7 mouse cellular contexts compared by ENCODE assay signal in genomic region chr4:141792554-141793281, GRCm38 (mm10). TPM values are rescaled to one million over a fixed set of nuclear protein-coding genes. Genes with fewer than 3 reads are reported as not detected.
DNase-seq lines count a peak whose midpoint lies in the region; ATAC-seq lines count a peak whose summit lies in the region.

No protein-coding gene starts in this region.

- WGBS in lung, embryonic 15.5 days = 9% methylated on average over 10 of the region's 10 CpGs
- WGBS in embryonic facial prominence, embryonic 13.5 days = 10% methylated on average over 10 of the region's 10 CpGs
- 8% methylated on average over 10 of the region's 10 CpGs for WGBS in hindbrain, embryonic 15.5 days
- WGBS in midbrain, embryonic 13.5 days = 11% methylated on average over 10 of the region's 10 CpGs

- 0 out of 2 replicates have a peak overlapping the region, but pooled peaks have one; percentile 66 for H3K9ac ChIP-seq in lung, embryonic 15.5 days
- peak overlapping the region; percentile 74 for H3K9ac ChIP-seq in embryonic facial prominence, embryonic 13.5 days
- peak overlapping the region; percentile 67 for H3K9ac ChIP-seq in hindbrain, embryonic 15.5 days
- peak overlapping the region; percentile 79; the same call in 1 of the 2 replicates for H3K9ac ChIP-seq in midbrain, embryonic 13.5 days (replicated peaks)

- peak overlapping the region; percentile 67 for H3K4me3 ChIP-seq in lung, embryonic 15.5 days
- peak overlapping the region; percentile 69 for H3K4me3 ChIP-seq in embryonic facial prominence, embryonic 13.5 days
- peak overlapping the region; percentile 79 for H3K4me3 ChIP-seq in hindbrain, embryonic 15.5 days
- H3K4me3 ChIP-seq in midbrain, embryonic 13.5 days (replicated peaks) = peak overlapping the region; percentile 76

- no peaks in the 10 kb centered on the region for H3K27me3 ChIP-seq in lung, embryonic 15.5 days
- H3K27me3 ChIP-seq in embryonic facial prominence, embryonic 13.5 days = no peaks in the 10 kb centered on the region
- no peaks in the 10 kb centered on the region for H3K27me3 ChIP-seq in hindbrain, embryonic 15.5 days
- H3K27me3 ChIP-seq in midbrain, embryonic 13.5 days = no peaks in the 10 kb centered on the region

- peak overlapping the region; percentile 61 for H3K4me2 ChIP-seq in lung, embryonic 15.5 days
- H3K4me2 ChIP-seq in embryonic facial prominence, embryonic 13.5 days = peak overlapping the region; percentile 61
- H3K4me2 ChIP-seq in hindbrain, embryonic 15.5 days = peak overlapping the region; percentile 61
- H3K4me2 ChIP-seq in midbrain, embryonic 13.5 days (replicated peaks) = peak overlapping the region; percentile 66

- no peak for DNase-seq in lung, postnatal 4 days
- DNase-seq in spleen, postnatal 36 days (ENCODE audit: low spot score in 2 of 2) = no peak
- DNase-seq in spleen, postnatal 14 days (ENCODE audit: low spot score in 2 of 2) = no peak

- no peaks in the 10 kb centered on the region for H3K9me3 ChIP-seq in lung, embryonic 15.5 days
- H3K9me3 ChIP-seq in embryonic facial prominence, embryonic 13.5 days = no peaks in the 10 kb centered on the region
- no peaks in the 10 kb centered on the region for H3K9me3 ChIP-seq in hindbrain, embryonic 15.5 days
- no peaks in the 10 kb centered on the region for H3K9me3 ChIP-seq in midbrain, embryonic 13.5 days

- H3K27ac ChIP-seq in lung, embryonic 15.5 days = peak overlapping the region; percentile 95
- H3K27ac ChIP-seq in embryonic facial prominence, embryonic 13.5 days = peak overlapping the region; percentile 94
- H3K27ac ChIP-seq in hindbrain, embryonic 15.5 days (replicated peaks) = peak overlapping the region; percentile 96
- peak overlapping the region; percentile 93 for H3K27ac ChIP-seq in midbrain, embryonic 13.5 days

- H3K36me3 ChIP-seq in lung, embryonic 15.5 days = no peaks in the 10 kb centered on the region; the same call in 1 of the 2 replicates
- H3K36me3 ChIP-seq in embryonic facial prominence, embryonic 13.5 days = peaks cover 16% of the 10 kb centered on the region
- peaks cover 8% of the 10 kb centered on the region for H3K36me3 ChIP-seq in hindbrain, embryonic 15.5 days
- H3K36me3 ChIP-seq in midbrain, embryonic 13.5 days = peaks cover 15% of the 10 kb centered on the region

- no peak for ATAC-seq in lung, embryonic 15.5 days (ENCODE audit: borderline replicate concordance, extremely low read depth, low FRiP score, low TSS enrichment)
- no peak for ATAC-seq in embryonic facial prominence, embryonic 13.5 days (ENCODE audit: insufficient number of reproducible peaks, insufficient read depth, low FRiP score, low TSS enrichment, low read depth)
- no peak for ATAC-seq in hindbrain, embryonic 15.5 days (ENCODE audit: low FRiP score, low read depth)
- no peak for ATAC-seq in midbrain, embryonic 13.5 days

- H3K4me1 ChIP-seq in lung, embryonic 15.5 days = peaks cover 35% of the 10 kb centered on the region
- H3K4me1 ChIP-seq in embryonic facial prominence, embryonic 13.5 days = peaks cover 26% of the 10 kb centered on the region
- H3K4me1 ChIP-seq in hindbrain, embryonic 15.5 days (replicated peaks) = peaks cover 38% of the 10 kb centered on the region
- H3K4me1 ChIP-seq in midbrain, embryonic 13.5 days (replicated peaks) = peaks cover 39% of the 10 kb centered on the region

RNA-seq across cellular contexts. Expression of gene Casp9, which starts 0.7 kb away (rescaled TPM):
- polyA plus RNA-seq in lung, embryonic 15.5 days (2015; fragmentation: Nextera tagmentation; extraction: Ambion mirVana) = 24.0 and 24.1 TPM in 2 replicates
- polyA plus RNA-seq in embryonic facial prominence, embryonic 13.5 days (2015; fragmentation: Nextera tagmentation; extraction: Ambion mirVana) = 14.2 and 15.1 TPM in 2 replicates
- 20.8 and 23.0 TPM in 2 replicates for polyA plus RNA-seq in hindbrain, embryonic 15.5 days (2015; fragmentation: Nextera tagmentation; extraction: Ambion mirVana)
- 19.1 and 23.2 TPM in 2 replicates for polyA plus RNA-seq in midbrain, embryonic 13.5 days (2015; fragmentation: Nextera tagmentation; extraction: Ambion mirVana)

RNA-seq across cellular contexts. Expression of gene Dnajc16, which starts 2.0 kb away (rescaled TPM):
- 4.4 and 4.9 TPM in 2 replicates for polyA plus RNA-seq in lung, embryonic 15.5 days (2015; fragmentation: Nextera tagmentation; extraction: Ambion mirVana)
- 3.8 and 4.2 TPM in 2 replicates for polyA plus RNA-seq in embryonic facial prominence, embryonic 13.5 days (2015; fragmentation: Nextera tagmentation; extraction: Ambion mirVana)
- 5.5 and 6.8 TPM in 2 replicates for polyA plus RNA-seq in hindbrain, embryonic 15.5 days (2015; fragmentation: Nextera tagmentation; extraction: Ambion mirVana)
- polyA plus RNA-seq in midbrain, embryonic 13.5 days (2015; fragmentation: Nextera tagmentation; extraction: Ambion mirVana) = 5.7 and 6.9 TPM in 2 replicates

RNA-seq across cellular contexts. Expression of gene Cela2a, which starts 33.2 kb away (rescaled TPM):
- 2.1 TPM in 1 of 2 replicates, not detected in the other for polyA plus RNA-seq in lung, embryonic 15.5 days (2015; fragmentation: Nextera tagmentation; extraction: Ambion mirVana)
- 0.25 TPM in 1 of 2 replicates, not detected in the other for polyA plus RNA-seq in embryonic facial prominence, embryonic 13.5 days (2015; fragmentation: Nextera tagmentation; extraction: Ambion mirVana)
- polyA plus RNA-seq in hindbrain, embryonic 15.5 days (2015; fragmentation: Nextera tagmentation; extraction: Ambion mirVana) = 0.18 TPM in 1 of 2 replicates, not detected in the other
- not detected in 2 replicates for polyA plus RNA-seq in midbrain, embryonic 13.5 days (2015; fragmentation: Nextera tagmentation; extraction: Ambion mirVana)

RNA-seq across cellular contexts. Expression of gene Agmat, which starts 46.2 kb away (rescaled TPM):
- polyA plus RNA-seq in lung, embryonic 15.5 days (2015; fragmentation: Nextera tagmentation; extraction: Ambion mirVana) = 0.20 and 0.26 TPM in 2 replicates
- polyA plus RNA-seq in embryonic facial prominence, embryonic 13.5 days (2015; fragmentation: Nextera tagmentation; extraction: Ambion mirVana) = 0.30 TPM in 1 of 2 replicates, not detected in the other
- polyA plus RNA-seq in hindbrain, embryonic 15.5 days (2015; fragmentation: Nextera tagmentation; extraction: Ambion mirVana) = 0.14 and 0.21 TPM in 2 replicates
- polyA plus RNA-seq in midbrain, embryonic 13.5 days (2015; fragmentation: Nextera tagmentation; extraction: Ambion mirVana) = not detected in 2 replicates

RNA-seq across cellular contexts. Expression of gene Ctrc, which starts 53.4 kb away (rescaled TPM):
- not detected in 2 replicates for polyA plus RNA-seq in lung, embryonic 15.5 days (2015; fragmentation: Nextera tagmentation; extraction: Ambion mirVana)
- polyA plus RNA-seq in embryonic facial prominence, embryonic 13.5 days (2015; fragmentation: Nextera tagmentation; extraction: Ambion mirVana) = not detected in 2 replicates
- polyA plus RNA-seq in hindbrain, embryonic 15.5 days (2015; fragmentation: Nextera tagmentation; extraction: Ambion mirVana) = not detected in 2 replicates
- not detected in 2 replicates for polyA plus RNA-seq in midbrain, embryonic 13.5 days (2015; fragmentation: Nextera tagmentation; extraction: Ambion mirVana)
